Mouse (Mus musculus) c-Kit-negative CD71-positive TER-119-positive erythroid progenitor cells, embryonic 14.5 days (primary cell): ENCODE results near the gene Carmil1.

Experiments
- DNase-seq: peaks from one replicate; pipeline ENCODE4 v3.0.0-alpha.2; 2013; ENCODE audit warnings: low read depth, low spot score

The Carmil1 gene

GRCm38 (mm10) chr13:24260751-24261591 is 19.6 kb downstream of the Carmil1 start:
- DNase-seq: no peak

GRCm38 (mm10) chr13:24257809-24258208 is 22.8 kb downstream of the Carmil1 start:
- no peak for DNase-seq

GRCm38 (mm10) chr13:24253989-24254388 is 26.6 kb downstream of the Carmil1 start:
- DNase-seq: no peak

GRCm38 (mm10) chr13:24253551-24253950 is 27.0 kb downstream of the Carmil1 start:
- no peak for DNase-seq

GRCm38 (mm10) chr13:24251236-24251635 is 29.4 kb downstream of the Carmil1 start:
- no peak for DNase-seq

- DNase-seq: no peak
Observed at GRCm38 (mm10) chr13:24247928-24248327, 32.7 kb downstream of the Carmil1 start.

- no peak for DNase-seq
Observed at GRCm38 (mm10) chr13:24247441-24247840, 33.2 kb downstream of the Carmil1 start.

GRCm38 (mm10) chr13:24246266-24246665 is 34.3 kb downstream of the Carmil1 start:
- no peak for DNase-seq

- DNase-seq: no peak
Observed at GRCm38 (mm10) chr13:24244613-24245012, 36.0 kb downstream of the Carmil1 start.

GRCm38 (mm10) chr13:24243964-24244363 is 36.6 kb downstream of the Carmil1 start:
- DNase-seq: no peak

GRCm38 (mm10) chr13:24242429-24243106 is 38.0 kb downstream of the Carmil1 start:
- no peak for DNase-seq

GRCm38 (mm10) chr13:24241201-24241600 is 39.4 kb downstream of the Carmil1 start:
- DNase-seq: no peak

GRCm38 (mm10) chr13:24240430-24240829 is 40.2 kb downstream of the Carmil1 start:
- no peak for DNase-seq

GRCm38 (mm10) chr13:24238456-24239120 is 42.0 kb downstream of the Carmil1 start:
- DNase-seq: no peak

- DNase-seq: no peak
Observed at GRCm38 (mm10) chr13:24236736-24237135, 43.9 kb downstream of the Carmil1 start.

GRCm38 (mm10) chr13:24232750-24233149 is 47.8 kb downstream of the Carmil1 start:
- no peak for DNase-seq

GRCm38 (mm10) chr13:24231746-24232483 is 48.7 kb downstream of the Carmil1 start:
- no peak for DNase-seq

- no peak for DNase-seq
Observed at GRCm38 (mm10) chr13:24231146-24231545, 49.4 kb downstream of the Carmil1 start.

- DNase-seq: no peak
Observed at GRCm38 (mm10) chr13:24230541-24231095, 50.0 kb downstream of the Carmil1 start.

GRCm38 (mm10) chr13:24223425-24224201 is 57.0 kb downstream of the Carmil1 start:
- no peak for DNase-seq
